Mouse (Mus musculus) embryonic facial prominence, embryonic 15.5 days (tissue): ENCODE results near the gene Defb45. TPM values are rescaled to one million over a fixed set of nuclear protein-coding genes. Genes with fewer than 3 reads are reported as not detected.

Experiments used
- ATAC-seq: fragments of 200-750 bp; cut with Nextera tagmentation; 2 replicates; pipeline ENCODE4 v1.8.0; 2017; ENCODE audit warnings: low read depth, moderate TSS enrichment; ENCODE audit not compliant: insufficient number of reproducible peaks, low FRiP score, low TSS enrichment
- H3K27ac ChIP-seq: fragments of 300-500 bp; sonication (generic); replicated peaks from 2 replicates; pipeline ENCODE4 v1.5.1; 2015; ENCODE audit warnings: mild to moderate bottlenecking, inconsistent platforms
- H3K27me3 ChIP-seq: fragments of 300-500 bp; sonication (generic); 2 replicates; pipeline ENCODE4 v1.6.1; 2015; ENCODE audit warnings: inconsistent platforms
- H3K36me3 ChIP-seq: fragments of 300-500 bp; sonication (generic); 2 replicates; pipeline ENCODE4 v1.6.1; 2015; ENCODE audit warnings: mild to moderate bottlenecking, inconsistent platforms
- H3K4me1 ChIP-seq: fragments of 300-500 bp; sonication (generic); 2 replicates; pipeline ENCODE4 v1.6.1; 2015; ENCODE audit warnings: inconsistent platforms
- H3K4me2 ChIP-seq: fragments of 300-500 bp; sonication (generic); replicated peaks from 2 replicates; pipeline ENCODE4 v1.6.1; 2015; ENCODE audit warnings: mild to moderate bottlenecking, inconsistent platforms
- H3K4me3 ChIP-seq: fragments of 300-500 bp; sonication (generic); replicated peaks from 2 replicates; pipeline ENCODE4 v1.5.1; 2015; ENCODE audit warnings: mild to moderate bottlenecking, inconsistent platforms
- H3K9ac ChIP-seq: fragments of 300-500 bp; sonication (generic); 2 replicates; pipeline ENCODE4 v1.6.1; 2015; ENCODE audit warnings: inconsistent platforms
- H3K9me3 ChIP-seq: fragments of 300-500 bp; sonication (generic); replicated peaks from 2 replicates; pipeline ENCODE4 v1.6.1; 2016; ENCODE audit warnings: inconsistent platforms
- WGBS: fragments of 180-500 bp; shearing (Covaris S2); methylation state at CpG from one replicate; pipeline ENCODE4 v1.1.7; 2015; 5-methylcytosine and 5-hydroxymethylcytosine counted together
- polyA plus RNA-seq: library from polyadenylated mRNA; unstranded; fragments of >200 nt; fragmentation: Nextera tagmentation; extraction: Ambion mirVana; gene quantifications from 2 replicates; pipeline ENCODE4 v1.2.1, GENCODE M21; 2015

Gene Defb45
- polyA plus RNA-seq, 1 experiment from 2014 or later: not detected

GRCm38 (mm10) chr2:152626774-152627591 is 27.8 kb upstream of the Defb45 start, which contains the start of gene Rem1:
Gene Rem1 (plus strand): TSS chr2:152626951.
- Histone ChIP-seq H3K27ac (no peak within 1 kb of the TSS), H3K9me3 (no peaks in the 10 kb centered on the region), H3K27me3 (peaks cover 41% of the 10 kb centered on the region), H3K4me2 (peak within 1 kb of the TSS; percentile 88), H3K36me3 (no peaks in the 10 kb centered on the region), H3K4me3 (peak within 1 kb of the TSS; percentile 50), H3K9ac (peak within 1 kb of the TSS; percentile 35), H3K4me1 (peaks cover 13% of the 10 kb centered on the region)
- under 1% methylated on average over 55 of the region's 59 CpGs for WGBS
- ATAC-seq: peak; percentile 68

GRCm38 (mm10) chr2:152625256-152625655 is 26.1 kb upstream of the Defb45 start:
- no peaks in the 10 kb centered on the region for H3K9me3 ChIP-seq
- no peaks in the 10 kb centered on the region for H3K36me3 ChIP-seq
- 20% methylated on average over 1 of the region's 1 CpGs for WGBS
- H3K9ac ChIP-seq: no peak overlapping the region
- H3K4me3 ChIP-seq: no peak overlapping the region
- H3K27me3 ChIP-seq: peaks cover 41% of the 10 kb centered on the region
- ATAC-seq: no peak
- H3K4me1 ChIP-seq: peaks cover 19% of the 10 kb centered on the region
- H3K4me2 ChIP-seq: no peak overlapping the region
- no peak overlapping the region for H3K27ac ChIP-seq

- ATAC-seq: no peak
- no peaks in the 10 kb centered on the region for H3K36me3 ChIP-seq
- no peak overlapping the region for H3K27ac ChIP-seq
- H3K4me1 ChIP-seq: peaks cover 19% of the 10 kb centered on the region
- no peak overlapping the region for H3K9ac ChIP-seq
- H3K4me3 ChIP-seq: no peak overlapping the region
- WGBS: 83% methylated on average over 2 of the region's 2 CpGs
- H3K27me3 ChIP-seq: peaks cover 40% of the 10 kb centered on the region
- H3K4me2 ChIP-seq: no peak overlapping the region
- H3K9me3 ChIP-seq: no peaks in the 10 kb centered on the region
Measured at GRCm38 (mm10) chr2:152624566-152624965, 25.4 kb upstream of the Defb45 start.

- Histone ChIP-seq H3K4me1 (peaks cover 19% of the 10 kb centered on the region), H3K4me2 (no peak within 1 kb of the TSS), H3K36me3 (no peaks in the 10 kb centered on the region), H3K27ac (no peak within 1 kb of the TSS), H3K4me3 (no peak within 1 kb of the TSS), H3K9ac (no peak within 1 kb of the TSS), H3K9me3 (no peaks in the 10 kb centered on the region), H3K27me3 (peaks cover 26% of the 10 kb centered on the region)
- 72% methylated on average over 7 of the region's 7 CpGs for WGBS
- ATAC-seq: no peak
Measured at GRCm38 (mm10) chr2:152622953-152623352, 23.8 kb upstream of the Defb45 start, which contains the start of gene Defb25. Gene Defb25 (minus strand): TSS chr2:152623053.

GRCm38 (mm10) chr2:152622151-152622550 is 23.0 kb upstream of the Defb45 start:
- H3K9me3 ChIP-seq: no peaks in the 10 kb centered on the region
- no peak overlapping the region for H3K9ac ChIP-seq
- peaks cover 14% of the 10 kb centered on the region for H3K4me1 ChIP-seq
- H3K4me2 ChIP-seq: no peak overlapping the region
- ATAC-seq: no peak
- no peak overlapping the region for H3K27ac ChIP-seq
- H3K36me3 ChIP-seq: no peaks in the 10 kb centered on the region
- no peak overlapping the region for H3K4me3 ChIP-seq
- peaks cover 19% of the 10 kb centered on the region for H3K27me3 ChIP-seq
- 83% methylated on average over 13 of the region's 13 CpGs for WGBS

GRCm38 (mm10) chr2:152620367-152621134 is 21.4 kb upstream of the Defb45 start:
- WGBS: 48% methylated on average over 9 of the region's 9 CpGs
- Histone ChIP-seq H3K4me1 (0 out of 2 replicates have a peak, but pooled peaks cover 6% of the 10 kb centered on the region), H3K27me3 (peaks cover 4% of the 10 kb centered on the region; the same call in 1 of the 2 replicates), H3K4me3 (no peak overlapping the region), H3K27ac (no peak overlapping the region), H3K9me3 (no peaks in the 10 kb centered on the region), H3K36me3 (no peaks in the 10 kb centered on the region), H3K4me2 (no peak overlapping the region), H3K9ac (no peak overlapping the region)
- ATAC-seq: no peak

GRCm38 (mm10) chr2:152617374-152617773 is 18.2 kb upstream of the Defb45 start:
- no peak overlapping the region for H3K27ac ChIP-seq
- WGBS: 60% methylated on average over 5 of the region's 5 CpGs
- H3K9ac ChIP-seq: no peak overlapping the region
- no peak overlapping the region for H3K4me3 ChIP-seq
- 0 out of 2 replicates have a peak, but pooled peaks cover 6% of the 10 kb centered on the region for H3K4me1 ChIP-seq
- no peaks in the 10 kb centered on the region for H3K9me3 ChIP-seq
- no peaks in the 10 kb centered on the region for H3K27me3 ChIP-seq
- no peaks in the 10 kb centered on the region for H3K36me3 ChIP-seq
- no peak overlapping the region for H3K4me2 ChIP-seq
- no peak for ATAC-seq

- Histone ChIP-seq H3K9ac (no peak overlapping the region), H3K4me2 (no peak overlapping the region), H3K4me1 (0 out of 2 replicates have a peak, but pooled peaks cover 6% of the 10 kb centered on the region), H3K27ac (no peak overlapping the region), H3K9me3 (no peaks in the 10 kb centered on the region), H3K27me3 (no peaks in the 10 kb centered on the region), H3K4me3 (no peak overlapping the region), H3K36me3 (no peaks in the 10 kb centered on the region)
- no peak for ATAC-seq
- 65% methylated on average over 6 of the region's 6 CpGs for WGBS
Measured at GRCm38 (mm10) chr2:152616470-152616869, 17.3 kb upstream of the Defb45 start.

GRCm38 (mm10) chr2:152615563-152615962 is 16.4 kb upstream of the Defb45 start:
- H3K4me1 ChIP-seq: 0 out of 2 replicates have a peak, but pooled peaks cover under 1% of the 10 kb centered on the region
- no peak; the same call in 1 of the 2 replicates for ATAC-seq
- no peaks in the 10 kb centered on the region for H3K9me3 ChIP-seq
- no peaks in the 10 kb centered on the region for H3K36me3 ChIP-seq
- H3K27ac ChIP-seq: no peak overlapping the region
- WGBS: 9% methylated on average over 7 of the region's 7 CpGs
- no peak overlapping the region for H3K4me2 ChIP-seq
- H3K27me3 ChIP-seq: no peaks in the 10 kb centered on the region
- no peak overlapping the region for H3K9ac ChIP-seq
- no peak overlapping the region for H3K4me3 ChIP-seq

GRCm38 (mm10) chr2:152612193-152612592 is 13.0 kb upstream of the Defb45 start:
- 36% methylated on average over 7 of the region's 8 CpGs for WGBS
- H3K27ac ChIP-seq: no peak overlapping the region
- no peaks in the 10 kb centered on the region for H3K9me3 ChIP-seq
- H3K9ac ChIP-seq: no peak overlapping the region
- H3K36me3 ChIP-seq: no peaks in the 10 kb centered on the region
- no peaks in the 10 kb centered on the region for H3K4me1 ChIP-seq
- no peak overlapping the region for H3K4me2 ChIP-seq
- ATAC-seq: no peak
- H3K4me3 ChIP-seq: no peak overlapping the region
- no peaks in the 10 kb centered on the region for H3K27me3 ChIP-seq

GRCm38 (mm10) chr2:152608719-152609118 is 9.5 kb upstream of the Defb45 start:
- H3K9ac ChIP-seq: no peak overlapping the region
- no peaks in the 10 kb centered on the region for H3K9me3 ChIP-seq
- no peaks in the 10 kb centered on the region for H3K36me3 ChIP-seq
- 86% methylated on average over 1 of the region's 1 CpGs for WGBS
- no peak overlapping the region for H3K4me3 ChIP-seq
- H3K4me2 ChIP-seq: no peak overlapping the region
- no peak for ATAC-seq
- H3K27ac ChIP-seq: no peak overlapping the region
- no peaks in the 10 kb centered on the region for H3K27me3 ChIP-seq
- H3K4me1 ChIP-seq: no peaks in the 10 kb centered on the region
